Mouse (Mus musculus) ovary, postnatal 14 days (tissue): ENCODE data around the gene Serac1.
A peak's percentile ranks its signal among the peaks of the same experiment; 100 is the strongest.

Source experiments
- DNase-seq: peaks from one replicate; pipeline ENCODE4 v3.0.0; 2022; ENCODE audit warnings: low spot score

Gene Serac1

GRCm38 (mm10) chr17:6079287-6080122, at the start of gene Serac1, which contains the start of gene Gtf2h5:
Gene Serac1, minus strand, starts transcription at chr17:6079741.
Gene Gtf2h5, plus strand, starts transcription at chr17:6079786.
- peak; percentile 97 for DNase-seq

- no peak for DNase-seq
These were observed 48.5 kb upstream of the Serac1 start for GRCm38 (mm10) chr17:6128039-6128438.

GRCm38 (mm10) chr17:6125441-6125840, 45.9 kb upstream of the Serac1 start:
- DNase-seq: no peak

GRCm38 (mm10) chr17:6123776-6124175, 44.2 kb upstream of the Serac1 start:
- DNase-seq: no peak

- DNase-seq: no peak
These were observed 39.3 kb upstream of the Serac1 start for GRCm38 (mm10) chr17:6118861-6119260.

GRCm38 (mm10) chr17:6117917-6118316, 38.4 kb upstream of the Serac1 start:
- DNase-seq: no peak

- no peak for DNase-seq
These were observed 37.7 kb upstream of the Serac1 start for GRCm38 (mm10) chr17:6117148-6117725.

GRCm38 (mm10) chr17:6115085-6115484, 35.5 kb upstream of the Serac1 start:
- no peak for DNase-seq

- no peak for DNase-seq
These were observed 34.1 kb upstream of the Serac1 start for GRCm38 (mm10) chr17:6113653-6114052.

GRCm38 (mm10) chr17:6110956-6111355, 31.4 kb upstream of the Serac1 start:
- DNase-seq: no peak

- no peak for DNase-seq
These were observed 28.6 kb upstream of the Serac1 start for GRCm38 (mm10) chr17:6108175-6108574.

GRCm38 (mm10) chr17:6107015-6107601, 27.6 kb upstream of the Serac1 start:
- peak; percentile 25 for DNase-seq

- peak; percentile 59 for DNase-seq
These were observed 26.9 kb upstream of the Serac1 start, which contains the start of gene Tulp4 for GRCm38 (mm10) chr17:6106361-6107014. Gene Tulp4, plus strand, starts transcription at chr17:6106437.

GRCm38 (mm10) chr17:6103566-6103965, 24.0 kb upstream of the Serac1 start:
- DNase-seq: no peak

- DNase-seq: no peak
These were observed 22.7 kb upstream of the Serac1 start for GRCm38 (mm10) chr17:6102287-6102686.

- DNase-seq: no peak
These were observed 18.3 kb upstream of the Serac1 start for GRCm38 (mm10) chr17:6097884-6098283.

- no peak for DNase-seq
These were observed 16.0 kb upstream of the Serac1 start for GRCm38 (mm10) chr17:6095579-6095978.

GRCm38 (mm10) chr17:6091604-6092003, 12.1 kb upstream of the Serac1 start:
- no peak for DNase-seq

GRCm38 (mm10) chr17:6083323-6083890, 3.9 kb upstream of the Serac1 start:
- DNase-seq: no peak

- DNase-seq: no peak
These were observed 6.1 kb downstream of the Serac1 start for GRCm38 (mm10) chr17:6073405-6073804.

GRCm38 (mm10) chr17:6069866-6070265, 9.7 kb downstream of the Serac1 start:
- no peak for DNase-seq

GRCm38 (mm10) chr17:6067613-6068012, 11.9 kb downstream of the Serac1 start:
- DNase-seq: no peak
